Mouse (Mus musculus) kidney, adult 9 months (tissue): ENCODE results near the gene Kdelr1.

Experiments used
- DNase-seq: peaks from one replicate; pipeline ENCODE4 v3.0.0; 2022

The Kdelr1 gene

GRCm38 (mm10) chr7:45917004-45917704, 44.6 kb downstream of the Kdelr1 start:
- peak; percentile 21 for DNase-seq

- DNase-seq, result no peak
Observed at GRCm38 (mm10) chr7:45917926-45918325, 45.4 kb downstream of the Kdelr1 start.

GRCm38 (mm10) chr7:45919083-45919671, 46.6 kb downstream of the Kdelr1 start:
- peak; percentile 21 for DNase-seq

- DNase-seq, result no peak
Observed at GRCm38 (mm10) chr7:45919761-45920160, 47.2 kb downstream of the Kdelr1 start.

GRCm38 (mm10) chr7:45920583-45921241, 48.1 kb downstream of the Kdelr1 start:
- no peak for DNase-seq

GRCm38 (mm10) chr7:45921242-45921621, 48.7 kb downstream of the Kdelr1 start, which contains the start of gene Emp3:
Gene Emp3, minus strand, starts transcription at chr7:45921404.
- DNase-seq, result peak; percentile 28

GRCm38 (mm10) chr7:45921950-45922600, 49.5 kb downstream of the Kdelr1 start:
- peak; percentile 20 for DNase-seq

- peak; percentile 96 for DNase-seq
Observed at GRCm38 (mm10) chr7:45922928-45923761, 50.6 kb downstream of the Kdelr1 start.

- peak; percentile 92 for DNase-seq
Observed at GRCm38 (mm10) chr7:45923762-45924428, 51.3 kb downstream of the Kdelr1 start, which contains the start of gene Ccdc114. Gene Ccdc114, plus strand, starts transcription at chr7:45924072.

GRCm38 (mm10) chr7:45924429-45924816, 51.9 kb downstream of the Kdelr1 start:
- DNase-seq, result no peak

- no peak for DNase-seq
Observed at GRCm38 (mm10) chr7:45928626-45929295, 56.2 kb downstream of the Kdelr1 start.

- DNase-seq, result no peak
Observed at GRCm38 (mm10) chr7:45929688-45930087, 57.1 kb downstream of the Kdelr1 start.
